Mouse (Mus musculus) brain, embryonic 14.5 days (tissue): Measurements from ENCODE around the gene Htra1.

Experiments used
- CTCF ChIP-seq: fragments of 200-500 bp; IDR thresholded peaks from 2 replicates; pipeline ENCODE4 v1.5.1; 2012; ENCODE audit warnings: inconsistent platforms, mild to moderate bottlenecking, moderate library complexity, borderline replicate concordance; ENCODE audit not compliant: insufficient read depth, insufficient read length; ENCODE audit errors: extremely low read depth
- POLR2A ChIP-seq: fragments of 200-500 bp; IDR thresholded peaks from 2 replicates; pipeline ENCODE4 v1.6.1; 2012; ENCODE audit warnings: mild to moderate bottlenecking, inconsistent platforms, borderline replicate concordance; ENCODE audit not compliant: poor library complexity, insufficient read depth, insufficient read length, severe bottlenecking; ENCODE audit errors: extremely low read depth

DNA sequence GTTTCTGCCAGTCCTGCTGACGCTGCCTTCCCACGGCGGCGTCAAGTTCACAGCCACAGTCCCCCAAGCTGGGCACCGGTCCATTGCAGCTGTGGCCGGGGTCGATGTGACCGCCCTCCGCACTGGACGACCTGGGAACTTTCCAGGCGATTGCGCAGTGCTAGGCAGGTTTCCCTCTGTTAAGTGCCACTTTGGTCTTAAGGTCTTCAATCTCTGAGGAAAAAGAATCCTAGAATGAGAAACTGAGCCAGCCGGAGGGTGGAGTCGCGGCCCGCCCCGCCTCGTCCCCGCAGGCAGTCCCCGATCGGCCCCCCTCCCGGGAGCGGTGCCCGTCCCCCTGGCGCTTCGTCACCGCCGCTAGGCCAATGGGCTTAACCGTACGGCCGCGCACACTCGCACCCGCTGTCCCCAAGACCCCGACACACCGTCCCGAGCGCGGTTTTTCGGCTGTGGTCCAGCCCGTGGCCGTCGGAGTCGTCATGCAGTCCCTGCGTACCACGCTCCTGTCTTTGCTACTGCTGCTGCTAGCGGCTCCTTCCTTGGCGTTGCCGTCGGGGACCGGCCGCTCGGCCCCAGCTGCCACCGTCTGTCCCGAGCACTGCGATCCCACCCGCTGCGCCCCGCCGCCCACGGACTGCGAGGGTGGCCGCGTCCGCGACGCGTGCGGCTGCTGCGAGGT lies at the start of gene Htra1:
- no peak for TF ChIP-seq POLR2A
- no peak for TF ChIP-seq CTCF
